In genomic region chr8:90254158-90254867, GRCm38 (mm10) we compare ENCODE assay signal across 11 mouse cellular contexts.
A peak's percentile ranks its signal among the peaks of the same experiment; 100 is the strongest.
DNase-seq lines count a peak whose midpoint lies in the region; ATAC-seq and TF ChIP-seq lines count a peak whose summit lies in the region.
"Had no signal": no experiment of that assay in that cellular context is flagged by ENCODE, and none has a peak within 500 bp of the region (broad histone marks: within the 10 kb centered on the region; RNA-seq: fewer than 3 reads in every experiment).

No protein-coding gene starts in this region.

- H3K27ac ChIP-seq in kidney, adult 2 months (ENCODE audit: insufficient read depth, low read depth, low read length): no peak overlapping the region
- no peak overlapping the region for H3K27ac ChIP-seq in kidney, embryonic 16.5 days (ENCODE audit: low read length)
- peak overlapping the region; percentile 46 for H3K27ac ChIP-seq in forebrain, embryonic 15.5 days (replicated peaks)
- peak overlapping the region; percentile 74 for H3K27ac ChIP-seq in midbrain, embryonic 14.5 days (replicated peaks; ENCODE audit: low read depth, low read length)
- H3K27ac ChIP-seq: limb, embryonic 15.5 days had no signal

- ATAC-seq in kidney, embryonic 16.5 days (ENCODE audit: low FRiP score, low TSS enrichment): no peak
- peak; percentile 76 for ATAC-seq in forebrain, embryonic 15.5 days (replicated peaks)
- ATAC-seq in midbrain, embryonic 14.5 days (ENCODE audit: low FRiP score, low TSS enrichment): peak; percentile 55; the same call in 1 of the 2 replicates
- no peak for ATAC-seq in erythroid progenitor cell, adult 5-6 weeks (replicated peaks; ENCODE audit: low FRiP score, poor library complexity, severe bottlenecking)

- H3K9me3 ChIP-seq in kidney, embryonic 16.5 days (ENCODE audit: low read length): no peaks in the 10 kb centered on the region
- H3K9me3 ChIP-seq in forebrain, embryonic 15.5 days: no peaks in the 10 kb centered on the region
- no peaks in the 10 kb centered on the region for H3K9me3 ChIP-seq in midbrain, embryonic 14.5 days (ENCODE audit: control insufficient read depth, low read length)
- H3K9me3 ChIP-seq: limb, embryonic 15.5 days had no signal

- no peaks in the 10 kb centered on the region; the same call in 1 of the 2 replicates for H3K4me1 ChIP-seq in kidney, adult 2 months (ENCODE audit: control insufficient read depth, insufficient read depth, low read length)
- H3K4me1 ChIP-seq in kidney, embryonic 16.5 days (ENCODE audit: insufficient read depth, low read length): peaks cover 8% of the 10 kb centered on the region; the same call in 1 of the 2 replicates
- H3K4me1 ChIP-seq in forebrain, embryonic 15.5 days: peaks cover 29% of the 10 kb centered on the region
- peaks cover 25% of the 10 kb centered on the region for H3K4me1 ChIP-seq in midbrain, embryonic 14.5 days (ENCODE audit: control insufficient read depth, insufficient read depth, low read length)
- H3K4me1 ChIP-seq: limb, embryonic 15.5 days had no signal

- TF ChIP-seq POLR2A in kidney, adult 2 months (IDR thresholded peaks at IDR 0.05; ENCODE audit: low read depth, low read length): no peak

- H3K36me3 ChIP-seq in kidney, adult 2 months (ENCODE audit: control insufficient read depth, insufficient read depth, low read length): no peaks in the 10 kb centered on the region
- peaks cover 4% of the 10 kb centered on the region; the same call in 1 of the 2 replicates for H3K36me3 ChIP-seq in kidney, embryonic 16.5 days (ENCODE audit: insufficient read depth, low read length)
- H3K36me3 ChIP-seq in forebrain, embryonic 15.5 days: peaks cover 19% of the 10 kb centered on the region
- peaks cover 42% of the 10 kb centered on the region for H3K36me3 ChIP-seq in midbrain, embryonic 14.5 days (ENCODE audit: control insufficient read depth, insufficient read depth, low read length)

- H3K9ac ChIP-seq in kidney, embryonic 16.5 days (replicated peaks; ENCODE audit: low read length): no peak overlapping the region
- no peak overlapping the region for H3K9ac ChIP-seq in forebrain, embryonic 15.5 days (replicated peaks)
- H3K9ac ChIP-seq in midbrain, embryonic 14.5 days (replicated peaks; ENCODE audit: low read length): no peak overlapping the region; the same call in 1 of the 2 replicates
- H3K9ac ChIP-seq: limb, embryonic 15.5 days had no signal

- no peaks in the 10 kb centered on the region for H3K27me3 ChIP-seq in kidney, adult 2 months (replicated peaks; ENCODE audit: control insufficient read depth, insufficient read depth, low read length)
- H3K27me3 ChIP-seq in kidney, embryonic 16.5 days (ENCODE audit: insufficient read depth, low read length): no peaks in the 10 kb centered on the region
- H3K27me3 ChIP-seq in forebrain, embryonic 15.5 days: no peaks in the 10 kb centered on the region
- no peaks in the 10 kb centered on the region for H3K27me3 ChIP-seq in midbrain, embryonic 14.5 days (ENCODE audit: control insufficient read depth, insufficient read depth, low read length)
- H3K27me3 ChIP-seq: CH12.LX had no signal

- 66% methylated on average over 11 of the region's 11 CpGs for WGBS in kidney, adult 2 months
- 55% methylated on average over 11 of the region's 11 CpGs for WGBS in kidney, embryonic 16.5 days
- WGBS in forebrain, embryonic 15.5 days: 15% methylated on average over 11 of the region's 11 CpGs
- 23% methylated on average over 11 of the region's 11 CpGs for WGBS in midbrain, embryonic 14.5 days

- H3K4me3 ChIP-seq in kidney, adult 2 months (ENCODE audit: insufficient read depth, low read depth, low read length): no peak overlapping the region
- H3K4me3 ChIP-seq in kidney, embryonic 16.5 days (ENCODE audit: low read length): no peak overlapping the region
- no peak overlapping the region for H3K4me3 ChIP-seq in forebrain, embryonic 15.5 days
- no peak overlapping the region for H3K4me3 ChIP-seq in midbrain, embryonic 14.5 days (replicated peaks; ENCODE audit: low read depth, low read length)
- H3K4me3 ChIP-seq: limb, embryonic 15.5 days had no signal

- H3K4me2 ChIP-seq in kidney, embryonic 16.5 days (replicated peaks; ENCODE audit: low read depth, low read length): no peak overlapping the region
- no peak overlapping the region for H3K4me2 ChIP-seq in forebrain, embryonic 15.5 days (replicated peaks)
- H3K4me2 ChIP-seq in midbrain, embryonic 14.5 days (ENCODE audit: low read length): peak overlapping the region; percentile 19; the same call in 1 of the 2 replicates
- H3K4me2 ChIP-seq: limb, embryonic 15.5 days had no signal

- no peak for TF ChIP-seq CTCF in kidney, adult 2 months (conservative IDR thresholded peaks at IDR 0.05; ENCODE audit: insufficient read depth, insufficient read length, low read depth, low read length)

- peak; percentile 8 for DNase-seq in kidney, adult 2 months
- DNase-seq in brain, adult 2 months (ENCODE audit: low read depth, low spot score): peak; percentile 38
- DNase-seq in midbrain, embryonic 14.5 days: peak; percentile 82
- no peak for DNase-seq in urinary bladder, adult 18-20 months (ENCODE audit: low spot score in 2 of 2)
- no peak for DNase-seq in heart, adult 8-10 months (ENCODE audit: low spot score)
- DNase-seq: cerebellum, postnatal 25 days had no signal

Comparison
In these comparisons a context has a peak if more than half of its experiments do, and no peak if none do; other contexts are left out.
1. DNase-seq: peak in kidney, adult 2 months (single experiment), brain, adult 2 months (single experiment) and midbrain, embryonic 14.5 days (single experiment); none in urinary bladder, adult 18-20 months (0 of 2) and heart, adult 8-10 months (single experiment).
2. H3K27ac ChIP-seq: peak in forebrain, embryonic 15.5 days (single experiment) and midbrain, embryonic 14.5 days (single experiment); none in kidney, adult 2 months (single experiment) and kidney, embryonic 16.5 days (single experiment).
3. ATAC-seq: peak in forebrain, embryonic 15.5 days (single experiment) and midbrain, embryonic 14.5 days (single experiment); none in kidney, embryonic 16.5 days (single experiment) and erythroid progenitor cell, adult 5-6 weeks (single experiment).